Mouse (Mus musculus) layer of hippocampus, adult 2 months (tissue): ENCODE measurements around the gene 1700013G24Rik. TPM values are rescaled to one million over a fixed set of nuclear protein-coding genes. Genes with fewer than 3 reads are reported as not detected.

Experiments used
- DNase-seq, 2 experiments: peaks; one replicate each; pipeline ENCODE4 v3.0.0; 2022; ENCODE audit warnings: low spot score in 2 of 2
- H3K27ac ChIP-seq: fragments of 200-600 bp; 2 replicates; pipeline ENCODE4 v1.8.1; 2022
- H3K4me3 ChIP-seq: fragments of 200-600 bp; 2 replicates; pipeline ENCODE4 v1.8.1; 2022; ENCODE audit warnings: mild to moderate bottlenecking
- CTCF ChIP-seq: fragments of 200-600 bp; conservative IDR thresholded peaks from 2 replicates; pipeline ENCODE4 v1.8.1; 2022; ENCODE audit warnings: antibody characterized with exemption, mild to moderate bottlenecking, moderate library complexity
- total RNA-seq, 2 experiments: library from RNA; stranded (reverse); gene quantifications; 2 replicates each; pipeline ENCODE4 v1.2.3; 2021

1700013G24Rik gene
- total RNA-seq, 2 experiments from 2014 or later, result not detected

- DNase-seq, result no peak
- Histone ChIP-seq H3K27ac (no peak overlapping the region), H3K4me3 (no peak overlapping the region)
- TF ChIP-seq CTCF, result no peak
Measured at GRCm38 (mm10) chr4:137473701-137474388, 20.8 kb downstream of the 1700013G24Rik start.

- TF ChIP-seq CTCF, result no peak
- DNase-seq, result no peak
- H3K4me3 ChIP-seq, result no peak overlapping the region
Measured at GRCm38 (mm10) chr4:137474694-137475093, 21.6 kb downstream of the 1700013G24Rik start.

DNA sequence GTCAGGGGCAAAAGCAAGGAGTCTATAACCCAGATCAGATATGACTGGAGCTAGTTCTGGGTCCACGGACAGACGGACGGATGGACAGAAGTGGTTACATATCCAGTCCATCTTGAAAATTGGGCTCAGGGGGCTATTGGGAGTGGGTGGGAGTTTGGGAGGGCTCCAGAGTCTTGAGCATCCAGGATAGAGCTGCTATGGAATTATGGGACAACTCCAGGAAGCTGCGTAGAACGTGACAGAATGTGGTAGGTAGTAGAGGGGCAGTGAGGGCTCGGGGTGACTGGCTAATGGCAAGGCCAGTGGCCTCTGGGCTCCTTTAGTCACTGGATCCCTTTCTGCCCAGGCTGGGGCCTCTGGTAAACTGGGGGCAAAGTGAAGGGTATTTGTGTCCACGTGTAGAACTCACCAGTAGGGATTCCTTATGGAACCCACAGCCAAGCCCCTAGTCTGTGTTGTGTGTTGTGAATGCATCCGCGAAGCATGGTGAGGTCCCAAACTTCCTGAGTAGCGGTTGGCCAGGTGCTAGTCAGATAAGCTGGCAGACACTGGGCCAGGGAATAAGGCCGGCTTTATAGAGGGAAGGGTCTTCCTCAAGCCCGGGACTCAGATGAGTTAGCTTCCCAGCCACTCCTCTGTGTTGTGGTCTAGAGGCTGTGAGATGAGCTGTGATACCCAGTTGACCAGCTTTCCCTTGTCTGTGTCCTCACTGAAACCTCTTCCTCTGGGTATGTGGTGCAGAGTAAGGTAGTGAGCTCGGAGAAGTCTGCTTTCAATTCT is 22.4 kb downstream of the 1700013G24Rik start:
- Histone ChIP-seq H3K4me3 (no peak overlapping the region), H3K27ac (no peak overlapping the region)
- no peak for DNase-seq
- no peak for TF ChIP-seq CTCF

More at GRCm38 (mm10) chr4:137474694-137475093, 21.6 kb downstream of the 1700013G24Rik start:
- H3K27ac ChIP-seq, result no peak overlapping the region

DNA sequence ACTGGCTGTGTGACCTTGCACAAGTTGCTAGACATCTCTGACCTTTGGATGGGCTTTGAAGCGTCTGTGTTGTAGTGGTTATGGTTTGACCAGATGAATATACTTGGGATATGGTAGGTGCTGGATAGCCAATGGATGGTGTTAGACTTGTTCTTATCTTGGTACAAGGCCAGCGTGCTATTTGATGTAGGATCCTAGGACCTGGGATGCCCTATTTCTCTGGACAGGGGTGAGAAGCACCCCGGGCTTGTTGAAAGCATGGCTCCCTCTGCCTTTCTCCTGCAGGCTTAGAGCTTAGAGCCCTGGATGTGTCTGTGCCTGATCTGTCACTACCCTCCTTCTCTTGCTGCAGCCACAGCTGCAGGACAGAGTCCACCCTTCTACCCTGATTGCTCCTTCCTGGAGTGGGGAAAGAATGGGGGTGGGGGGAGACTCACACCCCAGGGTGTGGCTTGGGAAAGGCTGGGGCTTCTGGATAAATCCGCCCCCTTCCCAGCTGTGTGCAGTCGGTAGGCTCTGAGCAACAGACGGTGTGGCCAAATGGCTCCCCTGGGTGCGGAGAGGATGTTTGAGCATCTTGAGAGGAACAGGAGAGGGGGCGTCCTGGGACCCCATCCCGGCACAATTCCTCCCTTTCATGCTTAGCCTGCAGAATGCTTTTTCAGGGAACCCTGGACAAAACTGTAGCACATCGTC is 23.1 kb downstream of the 1700013G24Rik start:
- Histone ChIP-seq H3K4me3 (peak overlapping the region; percentile 39), H3K27ac (peak overlapping the region; percentile 51; the same call in 1 of the 2 replicates)
- peak; percentile 41 to 61 for DNase-seq
- TF ChIP-seq CTCF, result no peak

DNA sequence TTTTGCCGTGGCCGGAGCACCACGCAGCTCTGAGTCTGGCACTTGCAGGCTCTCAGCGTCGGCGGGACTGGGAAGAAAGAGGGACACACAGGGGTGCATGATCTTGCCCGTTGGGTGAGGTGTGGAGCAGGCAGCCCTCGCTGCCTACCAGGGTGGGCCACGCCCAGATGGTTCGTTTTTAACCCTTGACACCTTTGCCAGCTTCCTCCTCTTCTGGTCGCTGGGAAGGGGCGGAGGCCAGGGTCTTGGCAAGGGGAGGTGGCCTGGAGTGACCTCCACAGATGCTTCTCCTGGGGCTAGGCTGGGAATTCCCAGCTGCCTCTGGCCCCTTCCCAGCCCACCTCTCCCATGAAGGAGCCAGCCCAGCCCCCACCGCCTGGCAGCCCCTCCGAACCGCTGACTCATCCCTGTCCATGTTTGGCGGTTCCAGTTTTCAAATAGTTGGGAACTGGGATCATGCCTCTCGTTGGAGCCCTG is 23.7 kb downstream of the 1700013G24Rik start:
- TF ChIP-seq CTCF, result no peak

DNA sequence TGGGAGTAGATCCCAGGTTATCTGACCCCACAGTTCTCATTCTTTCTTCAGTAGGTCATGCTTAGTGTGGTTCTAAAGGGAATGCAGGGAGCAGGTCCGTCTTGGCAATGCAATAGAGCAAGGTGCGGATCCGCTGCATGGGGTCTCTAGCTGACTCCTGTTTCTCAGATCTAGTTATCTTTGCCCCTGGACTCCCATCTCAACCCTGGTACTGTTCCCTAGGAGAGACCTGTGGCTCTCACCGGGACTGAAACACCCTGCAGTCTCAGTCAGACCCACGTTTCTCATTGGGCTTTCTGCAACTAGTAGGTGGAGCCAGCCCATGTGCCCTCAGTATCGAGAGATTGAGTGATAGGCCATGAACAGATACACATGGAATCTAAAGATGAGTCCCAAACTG is 24.5 kb downstream of the 1700013G24Rik start:
- H3K27ac ChIP-seq, result no peak overlapping the region
- no peak for TF ChIP-seq CTCF

More for the DNA sequence above, 23.7 kb downstream of the 1700013G24Rik start:
- DNase-seq, result peak in 1 of 2 experiments; percentile 9
- Histone ChIP-seq H3K4me3 (peak overlapping the region; percentile 39), H3K27ac (peak overlapping the region; percentile 51; the same call in 1 of the 2 replicates)

GRCm38 (mm10) chr4:137478306-137478705 is 25.2 kb downstream of the 1700013G24Rik start:
- H3K27ac ChIP-seq, result no peak overlapping the region
- TF ChIP-seq CTCF, result no peak
- no peak overlapping the region for H3K4me3 ChIP-seq
- no peak for DNase-seq

More for the DNA sequence above, 24.5 kb downstream of the 1700013G24Rik start:
- H3K4me3 ChIP-seq, result no peak overlapping the region
- no peak for DNase-seq

GRCm38 (mm10) chr4:137479757-137480156 is 26.7 kb downstream of the 1700013G24Rik start:
- TF ChIP-seq CTCF, result no peak
- no peak for DNase-seq
- H3K27ac ChIP-seq, result no peak overlapping the region
- no peak overlapping the region for H3K4me3 ChIP-seq

- no peak for TF ChIP-seq CTCF
- no peak overlapping the region for H3K27ac ChIP-seq
- H3K4me3 ChIP-seq, result no peak overlapping the region
- no peak for DNase-seq
Measured at GRCm38 (mm10) chr4:137480191-137480992, 27.3 kb downstream of the 1700013G24Rik start.

GRCm38 (mm10) chr4:137480993-137481340 is 27.9 kb downstream of the 1700013G24Rik start:
- TF ChIP-seq CTCF, result no peak
- DNase-seq, result no peak
- Histone ChIP-seq H3K4me3 (no peak overlapping the region), H3K27ac (no peak overlapping the region)

DNA sequence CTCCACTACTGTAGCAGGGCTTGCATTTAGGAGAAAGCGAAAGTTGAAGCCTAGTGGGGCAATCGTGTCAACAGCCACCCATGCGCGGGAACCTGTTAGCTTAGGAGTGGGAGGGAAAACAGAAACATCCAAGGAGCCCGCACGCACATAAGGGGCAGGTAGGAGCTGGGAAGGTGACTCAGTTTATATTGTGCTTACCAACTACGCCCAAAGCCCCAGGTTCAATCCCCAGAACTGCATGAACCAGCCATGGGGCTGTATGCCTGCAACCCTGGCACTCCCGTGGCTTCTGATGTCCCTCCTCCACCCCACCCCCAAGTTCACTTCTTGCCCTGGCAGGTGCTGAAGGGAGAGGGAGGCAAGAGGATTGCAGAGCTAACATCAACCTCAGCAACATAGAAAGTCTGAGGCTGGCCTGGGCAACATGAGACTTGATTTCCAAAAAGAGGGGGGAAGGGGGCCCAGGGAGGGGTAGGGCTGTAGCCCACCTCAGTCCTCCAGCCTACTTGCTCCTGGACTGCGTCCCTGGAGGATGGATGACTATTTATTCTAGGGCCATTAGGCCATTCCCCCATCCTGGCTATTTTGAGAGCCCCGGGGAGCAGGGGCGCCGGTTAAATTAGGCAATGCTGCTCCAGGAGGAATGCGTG is 28.4 kb downstream of the 1700013G24Rik start:
- Histone ChIP-seq H3K4me3 (no peak overlapping the region), H3K27ac (no peak overlapping the region)
- DNase-seq, result no peak
- no peak for TF ChIP-seq CTCF

DNA sequence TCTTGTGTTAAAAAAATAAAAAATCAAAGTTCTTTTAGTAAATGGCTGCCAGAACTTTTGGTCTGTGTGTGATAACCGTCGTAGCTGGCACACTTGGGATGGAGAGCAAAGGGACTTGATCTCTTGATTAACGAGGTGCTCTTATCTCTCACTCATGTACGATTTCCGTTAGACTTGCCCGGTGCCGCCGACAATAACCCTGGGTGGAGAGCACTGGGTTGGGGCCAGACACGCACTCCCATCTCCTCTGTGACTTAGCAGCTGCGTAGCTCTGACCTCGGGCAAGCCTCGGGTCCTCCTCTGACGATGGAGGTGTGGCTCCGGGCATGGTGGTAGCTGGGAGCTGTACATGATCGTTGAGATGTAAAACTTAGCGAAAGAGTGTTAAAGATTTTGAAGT is 30.8 kb downstream of the 1700013G24Rik start:
- Histone ChIP-seq H3K4me3 (no peak overlapping the region), H3K27ac (no peak overlapping the region)
- DNase-seq, result no peak
- no peak for TF ChIP-seq CTCF
